Mouse (Mus musculus) embryonic stem cell, embryonic (primary cell): ENCODE data around the gene Clec5a.
"Not testable (repeated sequence)": the region's sequence is repeated elsewhere in the genome, so short reads cannot be mapped to it uniquely, and the experiment has no call there.

Experiments used
- CTCF ChIA-PET, 4 experiments: fragments of 300-600 bp in 2 of 4; fragments of 350-600 bp in 2 of 4; sonication (Branson Sonifier 250); formaldehyde crosslinking; loops; one replicate each; lab custom pipeline; 2022; ENCODE audit warnings: inconsistent platforms in 2 of 4; lab: Charles Lee
- POLR2A ChIA-PET, 4 experiments: fragments of 300-600 bp in 2 of 4; fragments of 350-600 bp in 2 of 4; sonication (Branson Sonifier 250); formaldehyde crosslinking; loops; one replicate each; lab custom pipeline; 2022; ENCODE audit warnings: antibody characterized with exemption in 4 of 4, inconsistent platforms in 1 of 4; lab: Charles Lee

Clec5a gene

DNA sequence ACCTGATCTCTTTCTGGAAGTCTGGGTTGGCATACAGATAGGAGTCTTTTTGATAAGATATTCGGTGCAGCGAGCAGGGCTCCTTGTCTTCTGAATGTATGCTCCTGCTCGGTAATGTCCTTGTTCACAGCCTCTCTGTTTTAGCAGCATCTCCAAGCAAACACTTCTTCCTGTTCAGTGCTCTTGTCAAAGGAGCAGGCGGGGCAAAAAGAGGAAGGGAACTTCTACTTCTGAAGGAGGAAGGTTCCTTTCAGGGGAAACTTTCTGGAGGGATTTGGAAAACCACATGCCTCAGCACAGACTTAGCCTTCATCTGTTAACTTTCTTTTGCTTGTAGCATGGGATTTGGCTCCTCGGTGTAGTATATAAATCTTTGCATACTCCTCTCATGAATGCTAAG is at the start of gene Clec5a:
Clec5a (minus strand) TSS at position 177 of the 400 bp plus-strand sequence.
- ChIA-PET POLR2A (no interaction called here), CTCF (no interaction called here)

- POLR2A ChIA-PET = no interaction called here
- CTCF ChIA-PET = no interaction called here
Measured at GRCm38 (mm10) chr6:40634640-40635071, 49.0 kb upstream of the Clec5a start.

DNA sequence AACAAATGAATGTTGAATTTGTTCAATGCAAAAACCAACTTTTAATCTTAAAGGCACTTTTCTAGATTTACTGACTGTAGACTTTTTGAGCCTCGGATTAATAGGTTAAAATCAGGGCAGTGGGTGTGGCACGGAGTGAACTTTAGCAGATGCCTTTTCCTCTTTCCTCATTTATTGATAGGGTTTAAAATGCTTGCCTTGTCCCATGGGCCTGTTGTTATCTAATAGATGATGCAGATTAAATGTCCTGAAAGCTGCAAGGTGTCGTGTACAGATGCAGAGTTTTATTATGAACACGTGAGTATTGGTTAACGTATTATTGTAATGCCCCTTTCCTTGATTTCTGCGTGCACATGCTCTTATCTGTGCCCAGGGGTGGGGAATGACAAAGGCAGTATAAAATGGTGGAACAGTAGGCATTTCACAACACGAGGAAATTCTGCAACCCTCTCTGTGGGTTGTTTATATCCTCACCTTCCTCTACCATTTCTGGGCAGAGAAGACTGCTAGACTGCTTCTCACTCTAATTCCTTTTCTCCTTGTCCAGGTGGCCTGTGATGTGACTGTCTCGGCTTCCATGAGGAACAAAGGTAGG is 42.9 kb upstream of the Clec5a start, which contains the start of gene Mgam:
Mgam (plus strand) TSS at position 426 of the 595 bp plus-strand sequence.
- CTCF ChIA-PET = interaction anchor here in 1 of 4 experiments (0.5 kb wide), 1 partner anchor 34 kb away, joined by 4 read pairs; no protein-coding TSS in a partner anchor
- POLR2A ChIA-PET = no interaction called here

- POLR2A ChIA-PET = no interaction called here
- CTCF ChIA-PET = no interaction called here
Measured at GRCm38 (mm10) chr6:40626111-40626510, 40.5 kb upstream of the Clec5a start.

- CTCF ChIA-PET = interaction anchor here in 1 of 4 experiments (1.5 to 3.3 kb wide), 2 partner anchors 71 to 73 kb away, joined by 3 to 18 read pairs; no protein-coding TSS in a partner anchor
- POLR2A ChIA-PET = interaction anchor here in 1 of 4 experiments (0.6 kb wide), 1 partner anchor 28 kb away, joined by 4 read pairs; no protein-coding TSS in a partner anchor
Measured at GRCm38 (mm10) chr6:40617965-40618364, 32.3 kb upstream of the Clec5a start.

- ChIA-PET CTCF (no interaction called here), POLR2A (no interaction called here)
Measured at GRCm38 (mm10) chr6:40613260-40613852, 27.7 kb upstream of the Clec5a start, which contains the start of gene Tas2r138. TSS of gene Tas2r138 (minus strand) at chr6:40613310.

GRCm38 (mm10) chr6:40610244-40610643 is 24.6 kb upstream of the Clec5a start:
- ChIA-PET POLR2A (interaction anchor here in 1 of 4 experiments (0.5 kb wide), 1 partner anchor 124 kb away, joined by 7 read pairs; no protein-coding TSS in a partner anchor), CTCF (interaction anchor here in 1 of 4 experiments (0.5 kb wide), 1 partner anchor 45 kb away, joined by 3 read pairs; no protein-coding TSS in a partner anchor)

GRCm38 (mm10) chr6:40607431-40607830 is 21.8 kb upstream of the Clec5a start:
- ChIA-PET CTCF (no interaction called here), POLR2A (no interaction called here)

GRCm38 (mm10) chr6:40598546-40598945 is 12.9 kb upstream of the Clec5a start:
- CTCF ChIA-PET, POLR2A ChIA-PET: not testable (repeated sequence)

DNA sequence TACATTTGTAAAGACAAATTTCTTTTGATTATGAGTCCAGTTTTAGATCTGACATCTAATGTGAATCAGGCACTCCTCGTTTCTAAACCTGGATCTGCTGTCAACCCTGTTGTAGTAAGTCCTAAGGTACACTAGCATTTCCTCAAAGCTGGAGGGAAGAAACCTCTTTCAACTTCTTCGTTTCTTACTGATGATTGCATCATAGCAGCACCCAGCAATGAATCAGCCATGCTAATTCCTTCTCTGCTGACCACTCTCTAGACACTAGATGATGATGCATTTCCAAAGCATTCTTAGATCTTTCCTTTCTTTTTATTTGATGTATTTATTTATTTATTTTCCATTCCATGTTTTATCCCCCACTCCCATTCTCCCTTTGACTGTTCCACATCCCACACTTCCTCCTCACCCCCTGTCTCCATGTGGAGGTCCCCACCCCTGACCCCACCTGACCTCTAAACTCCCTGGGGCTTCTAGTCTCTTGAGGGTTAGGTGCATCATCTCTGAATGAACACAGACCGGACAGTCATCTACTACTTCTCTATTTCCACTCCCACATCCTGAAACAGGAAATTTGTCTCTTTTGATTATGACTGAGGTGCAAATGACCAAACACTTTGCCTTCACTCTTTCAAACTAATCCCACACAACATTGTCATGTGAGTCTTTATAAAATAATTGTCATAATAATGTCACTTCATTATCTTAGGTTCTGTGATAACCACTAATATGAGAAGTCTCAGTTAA is 9.4 kb upstream of the Clec5a start:
- POLR2A ChIA-PET = no interaction called here

GRCm38 (mm10) chr6:40588346-40588745 is 2.7 kb upstream of the Clec5a start:
- POLR2A ChIA-PET = no interaction called here
- CTCF ChIA-PET = no interaction called here

More for the DNA sequence above, 9.4 kb upstream of the Clec5a start:
- CTCF ChIA-PET = no interaction called here

DNA sequence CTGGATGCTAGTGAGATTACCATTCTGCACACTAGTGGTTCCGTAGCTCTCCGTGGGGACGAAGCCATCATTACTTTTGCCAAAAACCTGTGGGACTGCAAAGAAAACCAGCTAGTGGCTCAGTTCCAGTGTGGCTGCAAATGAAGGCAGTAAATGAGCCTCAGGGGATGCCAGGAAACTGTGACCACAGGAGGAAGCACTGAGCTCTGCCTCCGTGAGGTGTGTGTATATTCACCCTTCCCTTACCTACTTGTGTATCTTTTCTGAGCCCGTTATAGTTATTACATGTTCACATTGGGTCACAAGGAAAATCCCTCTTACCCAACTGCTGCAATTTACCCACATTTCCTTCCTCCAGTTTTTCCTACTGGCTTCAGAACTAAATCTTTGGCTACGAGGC is 1.3 kb downstream of the Clec5a start:
- POLR2A ChIA-PET = no interaction called here
- CTCF ChIA-PET = no interaction called here

GRCm38 (mm10) chr6:40576305-40576704 is 9.3 kb downstream of the Clec5a start:
- POLR2A ChIA-PET = no interaction called here
- CTCF ChIA-PET = no interaction called here

GRCm38 (mm10) chr6:40573618-40574017 is 12.0 kb downstream of the Clec5a start:
- POLR2A ChIA-PET = interaction anchor here in 1 of 4 experiments (0.6 kb wide), 1 partner anchor 87 kb away, joined by 3 read pairs; no protein-coding TSS in a partner anchor
- CTCF ChIA-PET = no interaction called here

GRCm38 (mm10) chr6:40569187-40569586 is 16.4 kb downstream of the Clec5a start, which contains the start of gene Olfr460:
TSS of gene Olfr460 (plus strand) at chr6:40569487.
- ChIA-PET POLR2A (interaction anchor here in 1 of 4 experiments (0.7 kb wide), 1 partner anchor 46 kb away, joined by 3 read pairs; no protein-coding TSS in a partner anchor), CTCF (no interaction called here)

DNA sequence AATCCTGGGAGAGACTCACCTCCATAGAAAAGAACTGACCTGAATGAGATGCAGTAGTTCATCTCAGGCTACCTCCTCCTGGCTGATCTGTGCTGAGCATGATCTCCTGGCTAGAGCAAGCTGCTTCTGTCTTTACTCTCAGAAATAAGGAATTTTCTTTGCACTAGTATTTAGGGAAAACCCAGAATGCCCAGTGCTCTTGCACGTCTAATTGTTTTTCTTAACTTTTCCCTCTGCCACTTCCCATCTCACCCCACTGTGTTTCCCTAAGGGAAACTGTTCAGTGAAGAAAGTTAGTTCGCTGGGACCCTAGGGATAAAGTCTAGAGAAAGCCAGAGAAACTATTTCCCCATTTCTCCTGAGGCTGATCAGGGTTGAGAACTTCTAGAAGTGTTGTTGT is 30.7 kb downstream of the Clec5a start, which contains the start of gene Olfr461:
Olfr461 (minus strand) TSS at position 101 of the 400 bp plus-strand sequence.
- POLR2A ChIA-PET = no interaction called here
- CTCF ChIA-PET = no interaction called here

DNA sequence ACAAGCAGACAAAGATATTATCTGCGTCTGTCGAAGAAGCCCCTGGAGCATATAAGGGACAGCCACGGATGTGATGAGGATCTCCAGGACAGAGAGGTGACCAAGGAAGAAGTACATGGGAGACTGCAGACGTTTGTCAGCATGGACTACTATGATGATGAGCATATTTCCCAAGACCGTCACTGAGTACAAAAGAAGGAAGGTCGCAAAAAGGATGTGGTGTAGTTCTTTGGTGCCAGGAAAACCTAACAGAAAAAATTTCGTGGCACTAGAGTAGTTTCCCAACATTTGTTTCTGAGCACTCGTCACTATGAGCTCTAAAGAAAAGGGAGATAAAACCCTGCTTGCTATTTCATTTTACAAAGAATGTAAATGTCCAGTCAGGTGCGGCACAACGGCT is 40.9 kb downstream of the Clec5a start:
- CTCF ChIA-PET = no interaction called here
- POLR2A ChIA-PET = no interaction called here
